In the genomic region with DNA sequence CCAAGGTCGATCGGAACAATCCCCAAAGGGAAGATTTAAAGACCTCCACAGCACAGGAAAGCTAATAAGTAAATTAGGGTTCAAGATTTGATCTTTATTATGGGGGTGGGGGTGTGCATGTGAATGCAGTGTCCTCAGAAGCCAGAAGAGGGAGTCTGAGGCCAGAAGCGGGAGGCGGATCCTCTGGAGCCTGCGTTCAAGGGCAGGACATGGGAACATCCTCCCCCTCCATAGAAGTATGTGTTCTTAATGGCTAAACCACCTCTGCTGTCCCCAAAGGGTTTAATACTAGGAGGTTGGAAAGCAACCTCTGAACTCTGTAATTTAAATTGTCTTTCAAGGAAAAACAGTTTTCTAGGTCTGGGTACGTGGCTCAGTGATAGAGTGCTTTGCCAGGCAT, we compare ENCODE assay signal across 9 mouse cellular contexts. TPM values are rescaled to one million over a fixed set of nuclear protein-coding genes. Genes with fewer than 3 reads are reported as not detected.
DNase-seq lines count a peak whose midpoint lies in the region; ATAC-seq and TF ChIP-seq lines count a peak whose summit lies in the region.
"Had no signal": no experiment of that assay in that cellular context is flagged by ENCODE, and none has a peak within 500 bp of the region (broad histone marks: within the 10 kb centered on the region; RNA-seq: fewer than 3 reads in every experiment).

No protein-coding gene starts in this region.

- TF ChIP-seq CTCF in heart, postnatal 0 days (IDR thresholded peaks at IDR 0.05; ENCODE audit: low read depth) = peak; percentile 39
- TF ChIP-seq CTCF in thymus, adult 2 months (IDR thresholded peaks at IDR 0.05; ENCODE audit: borderline replicate concordance, control insufficient read depth, extremely low read depth, insufficient read depth, low read length, poor library complexity) = no peak

- WGBS in heart, postnatal 0 days = 47% methylated on average over 6 of the region's 6 CpGs
- 94% methylated on average over 6 of the region's 6 CpGs for WGBS in thymus, adult 2 months
- WGBS in intestine, embryonic 16.5 days = 59% methylated on average over 6 of the region's 6 CpGs

- H3K27me3 ChIP-seq in heart, postnatal 0 days (ENCODE audit: control insufficient read depth, insufficient read depth, low read length) = no peaks in the 10 kb centered on the region
- H3K27me3 ChIP-seq in thymus, adult 2 months (ENCODE audit: control insufficient read depth, insufficient read depth, low read length) = no peaks in the 10 kb centered on the region
- H3K27me3 ChIP-seq in intestine, embryonic 16.5 days (replicated peaks; ENCODE audit: control insufficient read depth, insufficient read depth, low read length) = no peaks in the 10 kb centered on the region
- H3K27me3 ChIP-seq: embryonic facial prominence, embryonic 15.5 days had no signal

- no peaks in the 10 kb centered on the region for H3K4me1 ChIP-seq in heart, postnatal 0 days (ENCODE audit: control insufficient read depth, insufficient read depth)
- no peaks in the 10 kb centered on the region for H3K4me1 ChIP-seq in thymus, adult 2 months (replicated peaks; ENCODE audit: control insufficient read depth, insufficient read depth, low read length)
- no peaks in the 10 kb centered on the region for H3K4me1 ChIP-seq in intestine, embryonic 16.5 days (ENCODE audit: control insufficient read depth, insufficient read depth, low read length)
- H3K4me1 ChIP-seq: embryonic facial prominence, embryonic 15.5 days had no signal

- no peak overlapping the region for H3K27ac ChIP-seq in heart, postnatal 0 days (ENCODE audit: low read depth)
- H3K27ac ChIP-seq in thymus, adult 2 months (ENCODE audit: control insufficient read depth, insufficient read depth, low read length) = no peak overlapping the region
- H3K27ac ChIP-seq in intestine, embryonic 16.5 days (ENCODE audit: low read length) = no peak overlapping the region
- H3K27ac ChIP-seq: embryonic facial prominence, embryonic 15.5 days had no signal

- no peak overlapping the region for H3K4me3 ChIP-seq in heart, postnatal 0 days (ENCODE audit: low read depth, low read length)
- no peak overlapping the region for H3K4me3 ChIP-seq in thymus, adult 2 months (ENCODE audit: control insufficient read depth, insufficient read depth, low read length)
- H3K4me3 ChIP-seq in intestine, embryonic 16.5 days (ENCODE audit: low read length) = no peak overlapping the region
- H3K4me3 ChIP-seq: embryonic facial prominence, embryonic 15.5 days had no signal

- no peak for TF ChIP-seq EP300 in heart, postnatal 0 days (IDR thresholded peaks at IDR 0.05; ENCODE audit: low read depth)

- TF ChIP-seq POLR2A in thymus, adult 2 months (IDR thresholded peaks at IDR 0.05; ENCODE audit: control insufficient read depth, extremely low read depth, insufficient read depth, low read length, poor library complexity) = no peak

- no peak for ATAC-seq in heart, postnatal 0 days (ENCODE audit: insufficient read depth, low read depth)
- peak; percentile 67; the same call in 1 of the 2 replicates for ATAC-seq in intestine, embryonic 16.5 days
- ATAC-seq in megakaryocyte, adult 5-6 weeks (ENCODE audit: poor library complexity, severe bottlenecking) = no peak

- no peak overlapping the region for H3K9ac ChIP-seq in heart, postnatal 0 days (replicated peaks; ENCODE audit: low read depth, low read length)
- no peak overlapping the region for H3K9ac ChIP-seq in intestine, embryonic 16.5 days (ENCODE audit: low read depth, low read length)
- H3K9ac ChIP-seq: embryonic facial prominence, embryonic 15.5 days had no signal

- H3K4me2 ChIP-seq in heart, postnatal 0 days (ENCODE audit: low read depth, low read length) = no peak overlapping the region
- H3K4me2 ChIP-seq in intestine, embryonic 16.5 days (ENCODE audit: low read depth, low read length) = no peak overlapping the region
- H3K4me2 ChIP-seq: embryonic facial prominence, embryonic 15.5 days had no signal

- peak; percentile 9 for DNase-seq in heart, postnatal 0 days (ENCODE audit: low spot score)
- no peak for DNase-seq in heart, adult 9 months (ENCODE audit: low spot score in 2 of 2)
- DNase-seq in thymus, adult 2 months = peak; percentile 3
- DNase-seq in thymus, postnatal 0 days (ENCODE audit: low spot score) = no peak
- peak; percentile 6 to 7 for DNase-seq in thymus, postnatal 36 days
- no peak for DNase-seq in left cerebral cortex, adult 11 months (ENCODE audit: low spot score)

- no peaks in the 10 kb centered on the region for H3K36me3 ChIP-seq in heart, postnatal 0 days (replicated peaks; ENCODE audit: control insufficient read depth, insufficient read depth, low read length)
- no peaks in the 10 kb centered on the region for H3K36me3 ChIP-seq in thymus, adult 2 months (ENCODE audit: control insufficient read depth, insufficient read depth, low read length)
- no peaks in the 10 kb centered on the region for H3K36me3 ChIP-seq in intestine, embryonic 16.5 days (ENCODE audit: control insufficient read depth, insufficient read depth, low read length)
- H3K36me3 ChIP-seq: embryonic facial prominence, embryonic 15.5 days had no signal

- no peaks in the 10 kb centered on the region for H3K9me3 ChIP-seq in heart, postnatal 0 days (replicated peaks; ENCODE audit: control insufficient read depth, low read length)
- no peaks in the 10 kb centered on the region for H3K9me3 ChIP-seq in intestine, embryonic 16.5 days (ENCODE audit: control insufficient read depth, low read length)
- H3K9me3 ChIP-seq: embryonic facial prominence, embryonic 15.5 days had no signal

RNA-seq across cellular contexts. Expression of gene Mbnl3, which starts 34.9 kb away (rescaled TPM):
- 6.0 and 11.5 TPM in 2 replicates for total RNA-seq in heart, postnatal 0 days (2014; rRNA removed; ENCODE audit: low replicate concordance)
- polyA plus RNA-seq in heart, postnatal 0 days (2015; fragmentation: Nextera tagmentation; extraction: Ambion mirVana) = 2.4 and 2.9 TPM in 2 replicates
- polyA plus RNA-seq in thymus, adult 2 months (2012; rRNA removed) = 23.4 and 31.7 TPM in 2 replicates
- 27.2 and 27.8 TPM in 2 replicates for polyA plus RNA-seq in thymus, postnatal 0 days (2015; fragmentation: Nextera tagmentation; extraction: Ambion mirVana)
- polyA plus RNA-seq in intestine, embryonic 16.5 days (2015; fragmentation: Nextera tagmentation; extraction: Ambion mirVana) = 7.8 and 9.1 TPM in 2 replicates
- 39.5 and 45.9 TPM in 2 replicates for total RNA-seq in megakaryocyte, adult 5-6 weeks (2015)
- 26.9 and 33.1 TPM in 2 replicates for total RNA-seq in megakaryocyte, adult 5-6 weeks (2017)

Comparison
In these comparisons a context has a peak if more than half of its experiments do, and no peak if none do; other contexts are left out.
1. DNase-seq: peak in heart, postnatal 0 days (single experiment), thymus, adult 2 months (single experiment) and thymus, postnatal 36 days (2 of 2); none in heart, adult 9 months (0 of 2), thymus, postnatal 0 days (single experiment) and left cerebral cortex, adult 11 months (single experiment).